Mouse (Mus musculus) stomach, postnatal 0 days (tissue): ENCODE measurements around the gene Dner. TPM values are rescaled to one million over a fixed set of nuclear protein-coding genes. Genes with fewer than 3 reads are reported as not detected.

Experiments
- ATAC-seq: fragments of 200-750 bp; cut with Nextera tagmentation; 2 replicates; pipeline ENCODE4 v1.8.0; 2017; ENCODE audit not compliant: low FRiP score, low TSS enrichment
- DNase-seq: peaks from one replicate; pipeline ENCODE4 v3.0.0-alpha.2; 2016; ENCODE audit warnings: low spot score
- H3K27ac ChIP-seq: fragments of 300-500 bp; sonication (generic); replicated peaks from 2 replicates; pipeline ENCODE4 v1.5.1; 2014; ENCODE audit warnings: mild to moderate bottlenecking, control low read depth
- H3K27me3 ChIP-seq: fragments of 300-500 bp; sonication (generic); 2 replicates; pipeline ENCODE4 v1.6.1; 2014; ENCODE audit warnings: low read length; ENCODE audit not compliant: control insufficient read depth, insufficient read depth
- H3K36me3 ChIP-seq: fragments of 300-500 bp; sonication (generic); 2 replicates; pipeline ENCODE4 v1.6.1; 2014; ENCODE audit warnings: low read length, mixed read lengths; ENCODE audit not compliant: control insufficient read depth, insufficient read depth
- H3K4me1 ChIP-seq: fragments of 300-500 bp; sonication (generic); replicated peaks from 2 replicates; pipeline ENCODE4 v1.6.1; 2014; ENCODE audit warnings: antibody characterized with exemption; ENCODE audit not compliant: control insufficient read depth, insufficient read depth
- H3K4me2 ChIP-seq: fragments of 300-500 bp; sonication (generic); replicated peaks from 2 replicates; pipeline ENCODE4 v1.6.1; 2014; ENCODE audit warnings: low read depth, mild to moderate bottlenecking, control low read depth, moderate library complexity
- H3K4me3 ChIP-seq: fragments of 300-500 bp; sonication (generic); 2 replicates; pipeline ENCODE4 v1.5.1; 2014; ENCODE audit warnings: low read depth, low read length, control low read depth
- H3K9ac ChIP-seq: fragments of 300-500 bp; sonication (generic); 2 replicates; pipeline ENCODE4 v1.6.1; 2014; ENCODE audit warnings: mild to moderate bottlenecking, low read length, control low read depth, mixed read lengths
- H3K9me3 ChIP-seq: fragments of 300-500 bp; sonication (generic); 2 replicates; pipeline ENCODE4 v1.6.1; 2016; ENCODE audit warnings: low read length; ENCODE audit not compliant: control insufficient read depth
- CTCF ChIP-seq: IDR thresholded peaks from 2 replicates; pipeline ENCODE4 v1.5.1; 2016; ENCODE audit warnings: antibody characterized with exemption, low read depth, mild to moderate bottlenecking, moderate library complexity
- EP300 ChIP-seq: optimal IDR thresholded peaks from 2 replicates; pipeline ENCODE3; 2016; ENCODE audit warnings: antibody characterized with exemption
- WGBS: fragments of 180-500 bp; shearing (Covaris S2); extraction: QIAGEN DNeasy Blood & Tissue Kit; methylation state at CpG from one replicate; pipeline ENCODE4 v1.1.7; 2014; 5-methylcytosine and 5-hydroxymethylcytosine counted together
- polyA plus RNA-seq: library from polyadenylated mRNA; unstranded; fragments of >200 nt; fragmentation: Nextera tagmentation; extraction: Ambion mirVana; gene quantifications from 2 replicates; pipeline ENCODE4 v1.2.1, GENCODE M21; 2015

Gene Dner
- polyA plus RNA-seq, 1 experiment from 2014 or later = 2.9 TPM

DNA sequence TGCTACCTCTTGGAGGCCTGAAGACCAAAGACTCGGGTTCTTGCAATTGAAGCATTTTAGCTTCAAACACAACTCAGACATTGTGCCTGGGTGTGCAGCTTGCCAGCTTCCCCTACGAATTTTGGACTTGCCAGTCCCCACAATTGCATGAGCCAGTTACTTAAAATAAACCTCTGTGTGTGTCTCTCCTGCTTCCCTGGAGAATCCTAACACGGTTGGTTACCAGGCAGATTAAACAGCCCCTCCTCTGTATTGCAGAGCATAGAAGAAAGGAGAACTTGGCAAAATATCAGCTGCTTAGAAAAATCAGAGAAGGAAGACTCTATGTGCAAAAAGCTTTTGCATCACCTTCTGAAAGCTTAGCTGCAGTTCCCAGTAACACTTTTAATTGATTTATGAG lies 252.4 kb downstream of the Dner start:
- TF ChIP-seq EP300 (no peak), CTCF (no peak)
- no peaks in the 10 kb centered on the region for H3K9me3 ChIP-seq
- H3K27me3 ChIP-seq = no peaks in the 10 kb centered on the region
- no peak overlapping the region for H3K27ac ChIP-seq
- 56% methylated on average over 3 of the region's 3 CpGs for WGBS
- DNase-seq (no peak), ATAC-seq (no peak)
- no peaks in the 10 kb centered on the region for H3K4me1 ChIP-seq
- no peak overlapping the region for H3K4me3 ChIP-seq
- no peaks in the 10 kb centered on the region for H3K36me3 ChIP-seq
- H3K9ac ChIP-seq = no peak overlapping the region
- no peak overlapping the region for H3K4me2 ChIP-seq

DNA sequence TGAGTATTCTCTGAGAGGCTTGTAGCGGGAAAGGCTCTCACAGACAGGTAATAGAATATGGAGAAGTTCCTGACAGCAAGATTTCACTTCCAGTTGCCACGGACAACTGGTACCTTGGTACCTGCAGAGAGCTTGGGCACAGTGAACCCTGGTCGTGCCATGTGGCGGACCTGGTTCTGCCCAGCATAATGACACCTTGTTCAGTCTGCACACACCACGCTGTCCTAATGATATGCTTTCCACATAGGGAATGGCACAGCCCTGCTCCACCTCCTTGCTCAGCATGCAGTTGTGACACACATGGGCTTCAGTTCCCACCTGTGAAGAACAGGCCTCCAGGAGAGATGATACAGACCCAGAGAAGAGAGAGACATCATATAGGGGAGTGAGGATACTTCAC lies 253.0 kb downstream of the Dner start:
- Histone ChIP-seq H3K27ac (no peak overlapping the region), H3K9ac (no peak overlapping the region), H3K4me1 (no peaks in the 10 kb centered on the region), H3K27me3 (no peaks in the 10 kb centered on the region), H3K4me2 (no peak overlapping the region), H3K4me3 (no peak overlapping the region), H3K36me3 (no peaks in the 10 kb centered on the region), H3K9me3 (no peaks in the 10 kb centered on the region)
- no peak for TF ChIP-seq EP300
- no peak for TF ChIP-seq CTCF
- ATAC-seq = no peak
- DNase-seq = no peak
- 85% methylated on average over 5 of the region's 5 CpGs for WGBS

DNA sequence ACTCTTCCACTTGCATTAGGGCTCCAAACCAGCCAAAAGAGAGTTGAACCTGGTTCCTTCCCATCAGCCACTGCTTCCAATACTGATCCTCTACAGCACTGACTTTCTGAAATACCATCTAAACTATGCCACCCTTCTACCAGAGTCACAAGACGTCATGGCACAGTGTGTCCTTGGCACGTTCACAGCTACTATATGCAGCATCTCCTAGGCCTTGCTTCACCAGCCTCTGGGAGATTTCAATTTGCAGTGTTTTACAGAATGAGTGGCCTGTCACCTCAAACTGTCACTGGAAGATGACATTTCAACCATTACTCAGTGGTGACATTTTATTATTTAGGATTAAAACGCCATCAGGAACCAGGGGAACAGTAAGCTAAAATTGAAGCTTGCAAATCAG lies 254.6 kb downstream of the Dner start:
- Histone ChIP-seq H3K9ac (no peak overlapping the region), H3K4me2 (no peak overlapping the region), H3K36me3 (no peaks in the 10 kb centered on the region), H3K27ac (no peak overlapping the region), H3K27me3 (no peaks in the 10 kb centered on the region), H3K4me3 (no peak overlapping the region), H3K9me3 (no peaks in the 10 kb centered on the region), H3K4me1 (no peaks in the 10 kb centered on the region)
- DNase-seq (no peak), ATAC-seq (no peak)
- TF ChIP-seq EP300 (no peak), CTCF (no peak)
- 82% methylated on average over 3 of the region's 3 CpGs for WGBS

DNA sequence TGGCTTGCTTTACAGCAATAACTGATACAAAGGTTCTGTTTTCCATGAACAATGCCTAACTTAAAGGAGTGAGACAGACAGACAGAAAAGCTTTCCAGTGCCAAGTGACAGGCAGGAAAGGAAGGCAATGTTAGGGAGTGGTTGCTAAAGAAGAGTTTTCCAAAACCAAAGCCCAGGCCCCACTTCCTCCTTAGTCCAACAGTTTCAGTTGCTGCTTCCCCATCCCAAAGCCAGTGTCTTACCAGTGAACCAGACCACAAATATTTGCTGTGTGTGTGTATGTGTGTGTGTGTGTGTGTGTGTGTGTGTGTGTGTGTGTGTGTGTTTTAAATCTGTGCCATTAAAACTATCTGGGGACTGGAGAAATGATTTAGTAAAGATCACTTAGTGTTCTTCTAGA lies 258.5 kb downstream of the Dner start:
- Histone ChIP-seq H3K4me1 (no peaks in the 10 kb centered on the region), H3K27me3 (no peaks in the 10 kb centered on the region), H3K9ac (no peak overlapping the region), H3K27ac (no peak overlapping the region), H3K4me2 (no peak overlapping the region), H3K9me3 (no peaks in the 10 kb centered on the region), H3K4me3 (no peak overlapping the region), H3K36me3 (no peaks in the 10 kb centered on the region)
- DNase-seq = no peak
- ATAC-seq = no peak
- TF ChIP-seq EP300 = no peak
- no peak for TF ChIP-seq CTCF

DNA sequence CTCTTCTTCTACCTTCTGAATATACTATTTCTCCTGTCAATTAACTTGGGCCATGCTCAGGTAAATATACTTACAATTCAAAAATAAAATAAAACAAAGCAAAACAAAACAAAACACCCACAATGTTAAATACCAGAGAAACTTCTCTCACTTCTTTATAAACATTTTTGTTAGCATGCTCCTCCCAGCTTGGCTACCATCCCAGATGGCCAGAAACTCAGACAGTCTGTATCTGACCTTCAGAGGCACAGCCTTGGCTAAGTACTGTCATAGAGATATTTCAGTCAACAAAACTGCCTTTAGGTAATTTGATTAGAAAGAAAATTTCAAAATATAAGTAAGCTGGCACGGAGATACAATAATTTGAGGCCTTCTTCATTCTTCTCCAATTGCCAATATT lies 259.7 kb downstream of the Dner start:
- ATAC-seq = no peak
- Histone ChIP-seq H3K27me3 (no peaks in the 10 kb centered on the region), H3K9ac (no peak overlapping the region), H3K4me2 (no peak overlapping the region), H3K36me3 (no peaks in the 10 kb centered on the region), H3K4me1 (no peaks in the 10 kb centered on the region), H3K27ac (no peak overlapping the region), H3K9me3 (no peaks in the 10 kb centered on the region), H3K4me3 (no peak overlapping the region)
- no peak for DNase-seq
- WGBS = 65% methylated on average over 1 of the region's 1 CpGs
- TF ChIP-seq EP300 = no peak
- TF ChIP-seq CTCF = no peak

DNA sequence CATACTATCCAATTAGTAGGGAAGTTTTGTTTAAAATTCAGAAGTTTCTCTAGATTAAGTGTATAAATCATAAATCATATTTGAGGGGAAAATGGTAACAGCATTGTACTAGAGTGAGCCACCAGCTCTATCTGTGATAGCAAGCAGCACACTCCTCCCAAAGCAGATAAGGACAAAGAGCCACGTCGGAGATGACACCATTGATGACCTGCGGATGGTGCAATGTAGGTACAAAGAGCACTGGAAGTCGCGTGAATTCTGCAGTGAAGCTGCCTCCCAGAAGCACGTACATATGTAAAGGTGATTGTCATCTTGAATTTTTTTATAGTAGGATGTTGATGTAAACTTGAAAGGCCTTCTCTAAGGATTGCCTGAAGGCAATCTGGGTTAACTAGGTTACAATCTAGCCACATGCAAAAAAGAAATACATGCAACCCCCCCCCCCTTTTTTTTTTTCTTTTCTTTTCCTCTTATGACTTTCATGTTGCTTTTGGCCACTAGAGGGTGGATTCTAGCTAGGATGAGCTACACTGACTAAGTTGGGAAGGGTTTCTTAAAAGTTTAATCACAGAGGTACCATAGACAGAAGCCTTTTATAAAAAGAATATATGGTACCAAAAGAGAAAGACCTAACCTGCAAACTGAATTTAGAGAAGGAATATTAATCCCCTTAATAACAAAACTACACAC lies 262.6 kb downstream of the Dner start:
- no peaks in the 10 kb centered on the region for H3K36me3 ChIP-seq
- no peak overlapping the region for H3K4me2 ChIP-seq
- H3K27ac ChIP-seq = no peak overlapping the region
- no peaks in the 10 kb centered on the region for H3K4me1 ChIP-seq
- no peaks in the 10 kb centered on the region for H3K27me3 ChIP-seq
- no peak overlapping the region for H3K9ac ChIP-seq
- WGBS = 77% methylated on average over 6 of the region's 6 CpGs
- TF ChIP-seq CTCF = peak; percentile 54
- TF ChIP-seq EP300 = no peak
- H3K4me3 ChIP-seq = no peak overlapping the region
- ATAC-seq (no peak), DNase-seq (no peak)
- no peaks in the 10 kb centered on the region for H3K9me3 ChIP-seq
